Mouse (Mus musculus) liver, postnatal 0 days (tissue): ENCODE data around the gene Ntng2. TPM values are rescaled to one million over a fixed set of nuclear protein-coding genes. Genes with fewer than 3 reads are reported as not detected.

Source experiments
- ATAC-seq: fragments of 200-750 bp; cut with Nextera tagmentation; 2 replicates; pipeline ENCODE4 v1.8.0; 2017; ENCODE audit warnings: mild to moderate bottlenecking, moderate library complexity
- DNase-seq: peaks from one replicate; pipeline ENCODE4 v3.0.0-alpha.2; 2016
- H3K27ac ChIP-seq: fragments of 300-500 bp; sonication (generic); 2 replicates; pipeline ENCODE4 v1.5.1; 2014; ENCODE audit warnings: antibody characterized with exemption, moderate library complexity, mild to moderate bottlenecking, low read depth
- H3K27me3 ChIP-seq: fragments of 300-500 bp; sonication (generic); 2 replicates; pipeline ENCODE4 v1.6.1; 2014; ENCODE audit warnings: low read length, control low read depth, mixed read lengths; ENCODE audit not compliant: insufficient read depth
- H3K36me3 ChIP-seq: fragments of 300-500 bp; sonication (generic); replicated peaks from 2 replicates; pipeline ENCODE4 v1.6.1; 2014; ENCODE audit warnings: mild to moderate bottlenecking, control low read depth, low read length, moderate library complexity, mixed read lengths; ENCODE audit not compliant: insufficient read depth
- H3K4me1 ChIP-seq: fragments of 300-500 bp; sonication (generic); 2 replicates; pipeline ENCODE4 v1.6.1; 2014; ENCODE audit warnings: antibody characterized with exemption, mild to moderate bottlenecking, control low read depth; ENCODE audit not compliant: insufficient read depth
- H3K4me2 ChIP-seq: fragments of 300-500 bp; sonication (generic); 2 replicates; pipeline ENCODE4 v1.6.1; 2014; ENCODE audit warnings: low read depth, mild to moderate bottlenecking, low read length, moderate library complexity, mixed read lengths
- H3K4me3 ChIP-seq: fragments of 300-500 bp; sonication (generic); 2 replicates; pipeline ENCODE4 v1.5.1; 2014; ENCODE audit warnings: low read depth, low read length
- H3K9ac ChIP-seq: fragments of 300-500 bp; sonication (generic); replicated peaks from 2 replicates; pipeline ENCODE4 v1.6.1; 2014; ENCODE audit warnings: mild to moderate bottlenecking, moderate library complexity
- H3K9me3 ChIP-seq: fragments of 300-500 bp; sonication (generic); 2 replicates; pipeline ENCODE4 v1.6.1; 2016; ENCODE audit warnings: mild to moderate bottlenecking, control low read depth, low read length, mixed read lengths
- CTCF ChIP-seq: sonication (generic); IDR thresholded peaks from 2 replicates; pipeline ENCODE4 v1.5.1; 2016; ENCODE audit warnings: antibody characterized with exemption, low read depth
- EP300 ChIP-seq: IDR thresholded peaks from 2 replicates; pipeline ENCODE4 v1.6.1; 2016; ENCODE audit warnings: antibody characterized with exemption, low read depth, mild to moderate bottlenecking
- WGBS: fragments of 180-500 bp; shearing (Covaris S2); extraction: QIAGEN DNeasy Blood & Tissue Kit; methylation state at CpG from one replicate; pipeline ENCODE4 v1.1.7; 2014; ENCODE audit not compliant: insufficient replicate concordance; 5-methylcytosine and 5-hydroxymethylcytosine counted together
- polyA plus RNA-seq: library from polyadenylated mRNA; unstranded; fragments of >200 nt; fragmentation: Nextera tagmentation; extraction: Ambion mirVana; gene quantifications from 2 replicates; pipeline ENCODE4 v1.2.1, GENCODE M21; 2015

The Ntng2 gene
- polyA plus RNA-seq, 1 experiment from 2014 or later = 0.38 TPM

DNA sequence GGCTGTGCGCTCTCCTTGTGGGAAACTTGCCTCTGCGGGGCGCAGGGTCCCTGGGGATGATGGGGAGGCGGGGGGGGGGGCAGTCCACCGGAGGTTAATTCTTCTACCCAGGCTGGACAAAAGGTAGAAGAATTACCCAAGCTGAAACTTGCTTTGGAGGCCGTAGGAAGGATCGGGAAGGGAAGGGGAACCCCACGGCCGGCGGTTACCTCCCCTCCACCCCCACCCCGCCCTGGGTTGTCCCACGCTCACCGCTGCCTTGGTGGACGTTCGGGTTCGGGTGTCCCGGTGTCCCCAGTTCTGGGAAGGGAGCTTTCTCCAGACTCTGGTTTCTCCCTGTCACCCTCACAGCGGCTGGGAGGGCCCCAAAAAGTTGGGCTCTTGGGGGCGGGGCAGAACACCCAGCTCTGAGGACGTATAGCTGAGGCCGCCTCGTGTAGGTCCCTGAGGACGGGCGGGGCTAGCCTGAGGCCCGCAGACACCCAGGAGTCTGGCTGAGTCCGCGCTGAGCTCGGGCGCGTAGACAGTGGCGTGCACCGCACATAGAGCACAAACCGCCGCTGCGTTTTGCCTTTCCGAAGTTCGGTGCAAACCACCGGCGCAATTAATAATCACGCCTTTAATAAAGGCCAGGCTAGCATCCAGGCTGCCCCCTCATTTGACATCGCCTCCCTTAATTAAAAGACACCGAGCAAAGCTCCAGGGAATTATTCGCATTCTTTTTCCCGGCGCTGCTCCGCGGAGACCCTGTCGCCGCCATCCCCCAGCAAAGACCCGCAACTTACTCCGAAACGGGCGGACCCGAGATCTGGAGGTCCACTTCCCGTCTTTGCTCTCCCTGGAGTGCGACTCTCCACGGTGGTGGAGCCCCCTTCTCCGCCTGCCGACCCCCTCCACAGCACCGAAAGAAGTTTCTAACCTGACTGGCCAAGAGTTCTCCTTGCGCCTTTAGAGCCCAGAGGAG is 1.4 kb downstream of the Ntng2 start:
- Histone ChIP-seq H3K27ac (peak overlapping the region; percentile 22; the same call in 1 of the 2 replicates), H3K9ac (peak overlapping the region; percentile 55), H3K27me3 (peaks cover 81% of the 10 kb centered on the region), H3K4me1 (peaks cover 18% of the 10 kb centered on the region), H3K4me2 (peak overlapping the region; percentile 90), H3K36me3 (no peaks in the 10 kb centered on the region), H3K4me3 (peak overlapping the region; percentile 65), H3K9me3 (no peaks in the 10 kb centered on the region)
- WGBS = under 1% methylated on average over 61 of the region's 61 CpGs
- DNase-seq (peak; percentile 33), ATAC-seq (no peak; the same call in 1 of the 2 replicates)
- no peak for TF ChIP-seq CTCF
- TF ChIP-seq EP300 = no peak

DNA sequence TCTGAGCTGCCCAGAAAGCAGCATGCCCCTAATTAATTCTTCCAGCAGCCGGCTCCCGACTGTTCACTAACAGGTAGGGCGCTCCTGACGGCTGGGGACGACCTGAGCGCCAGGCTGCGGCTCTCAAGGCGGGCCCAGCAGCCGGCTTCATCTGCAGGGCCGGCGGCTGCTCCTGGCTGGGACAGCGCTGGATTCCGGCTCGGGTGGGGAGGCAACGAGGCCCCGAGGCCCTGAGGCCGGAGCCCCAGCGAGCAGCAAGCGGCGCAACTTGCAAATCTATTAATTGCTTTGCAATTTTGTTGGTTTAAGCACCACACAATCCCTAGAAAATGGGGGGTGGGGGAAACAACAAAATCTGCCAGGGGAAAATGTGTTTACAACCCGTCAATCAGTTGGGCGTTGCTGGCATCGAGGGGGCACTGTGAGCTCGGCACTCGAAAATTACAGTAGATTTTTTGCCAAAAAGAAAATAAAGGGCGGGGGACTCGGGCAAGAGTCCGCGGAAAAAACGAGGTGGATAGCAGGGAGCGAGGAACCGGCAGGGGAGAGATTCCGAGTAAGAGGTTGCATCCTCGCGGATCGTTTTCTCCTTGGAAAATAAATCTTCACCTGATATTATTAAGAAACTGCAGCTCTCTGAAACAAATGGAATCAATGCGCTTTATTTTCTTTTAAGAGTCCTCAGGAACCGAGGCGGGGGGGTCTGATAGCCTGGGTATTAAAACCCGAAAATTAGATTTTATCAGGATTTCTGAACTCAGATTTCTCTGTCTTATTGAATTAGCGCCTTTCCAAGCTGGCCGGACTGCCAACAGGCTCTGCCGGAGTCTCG is 2.3 kb downstream of the Ntng2 start:
- Histone ChIP-seq H3K4me3 (peak overlapping the region; percentile 65), H3K4me2 (peak overlapping the region; percentile 90), H3K27ac (no peak overlapping the region), H3K9me3 (no peaks in the 10 kb centered on the region), H3K36me3 (no peaks in the 10 kb centered on the region), H3K4me1 (peaks cover 21% of the 10 kb centered on the region), H3K9ac (peak overlapping the region; percentile 55; the same call in 1 of the 2 replicates), H3K27me3 (peaks cover 83% of the 10 kb centered on the region)
- no peak for ATAC-seq
- no peak for TF ChIP-seq CTCF
- TF ChIP-seq EP300 = no peak
- no peak for DNase-seq
- WGBS = 3% methylated on average over 44 of the region's 44 CpGs

DNA sequence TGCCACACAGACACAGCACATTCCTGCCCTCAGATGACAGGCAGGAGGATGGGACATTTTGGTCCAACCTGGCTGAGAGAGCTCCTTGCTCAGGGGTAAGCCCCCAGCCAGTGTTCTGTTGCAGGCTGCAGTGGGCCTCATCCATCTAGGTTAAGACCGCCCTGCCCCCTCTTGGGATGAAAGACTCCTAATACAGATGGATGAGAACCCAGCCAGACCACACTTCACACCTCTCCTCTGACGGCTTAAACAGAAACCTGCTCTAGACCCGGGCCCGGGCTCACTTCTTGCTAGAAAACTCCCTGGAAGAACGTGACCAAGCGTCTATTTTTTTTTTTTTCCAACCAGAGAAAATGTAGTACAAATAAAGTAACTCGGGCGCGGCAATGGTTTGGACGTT is 3.0 kb downstream of the Ntng2 start:
- TF ChIP-seq CTCF (no peak), EP300 (no peak)
- H3K9ac ChIP-seq = no peak overlapping the region
- H3K36me3 ChIP-seq = no peaks in the 10 kb centered on the region
- no peak overlapping the region for H3K4me3 ChIP-seq
- peaks cover 21% of the 10 kb centered on the region for H3K4me1 ChIP-seq
- DNase-seq (no peak), ATAC-seq (no peak)
- 11% methylated on average over 10 of the region's 10 CpGs for WGBS
- no peak overlapping the region for H3K4me2 ChIP-seq
- H3K9me3 ChIP-seq = no peaks in the 10 kb centered on the region
- H3K27ac ChIP-seq = no peak overlapping the region
- H3K27me3 ChIP-seq = peaks cover 83% of the 10 kb centered on the region

DNA sequence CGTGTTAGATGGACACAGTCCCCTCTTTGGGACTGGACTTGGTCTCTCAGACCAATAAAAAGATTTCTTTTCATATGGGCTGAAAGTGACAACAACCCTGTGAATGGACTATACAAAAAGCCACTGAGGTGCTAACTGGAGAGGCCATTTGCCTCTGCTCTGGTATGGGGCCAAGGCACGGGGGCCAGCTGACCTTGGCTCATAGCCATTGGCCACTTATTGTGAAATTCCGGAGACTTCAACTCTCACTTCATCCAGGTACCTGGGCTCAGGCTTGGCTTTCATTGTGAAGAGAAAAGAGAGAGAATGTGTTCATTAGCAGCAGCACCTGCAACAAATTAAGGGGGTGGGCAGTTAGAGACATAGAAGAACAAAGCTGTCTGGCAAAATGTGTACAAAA is 4.3 kb downstream of the Ntng2 start:
- no peaks in the 10 kb centered on the region for H3K36me3 ChIP-seq
- DNase-seq = peak; percentile 33
- H3K9me3 ChIP-seq = no peaks in the 10 kb centered on the region
- H3K4me3 ChIP-seq = no peak overlapping the region
- H3K9ac ChIP-seq = no peak overlapping the region
- H3K4me2 ChIP-seq = no peak overlapping the region
- TF ChIP-seq CTCF (no peak), EP300 (no peak)
- ATAC-seq = no peak
- no peak overlapping the region for H3K27ac ChIP-seq
- H3K4me1 ChIP-seq = peaks cover 21% of the 10 kb centered on the region
- peaks cover 71% of the 10 kb centered on the region for H3K27me3 ChIP-seq
- 50% methylated on average over 3 of the region's 3 CpGs for WGBS

DNA sequence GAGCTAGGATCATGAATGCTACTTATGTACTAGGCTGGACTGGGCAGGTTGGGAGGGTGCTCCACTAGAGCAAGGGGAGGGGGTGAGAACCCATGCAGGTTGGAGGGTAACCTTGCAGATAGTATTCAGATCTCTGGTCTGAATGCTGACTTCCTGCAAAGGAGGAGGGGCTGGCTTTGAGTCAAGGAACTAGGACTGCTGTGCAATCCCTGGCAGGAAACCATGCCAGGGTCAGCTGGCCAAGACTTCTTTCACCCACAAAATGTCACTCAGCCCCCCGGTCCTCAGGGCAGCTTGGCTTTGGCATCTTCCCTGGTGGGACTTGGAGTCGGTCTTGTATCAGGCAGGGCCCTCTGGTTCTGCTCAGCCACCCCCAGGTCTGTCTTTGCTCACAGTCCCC is 5.4 kb downstream of the Ntng2 start:
- Histone ChIP-seq H3K27me3 (peaks cover 59% of the 10 kb centered on the region), H3K27ac (no peak overlapping the region), H3K36me3 (no peaks in the 10 kb centered on the region), H3K4me1 (peaks cover 11% of the 10 kb centered on the region), H3K9me3 (no peaks in the 10 kb centered on the region), H3K9ac (no peak overlapping the region), H3K4me2 (no peak overlapping the region; the same call in none of the 2 replicates), H3K4me3 (no peak overlapping the region)
- TF ChIP-seq EP300 = no peak
- no peak for TF ChIP-seq CTCF
- no peak for DNase-seq
- WGBS = 31% methylated on average over 2 of the region's 2 CpGs
- no peak for ATAC-seq

DNA sequence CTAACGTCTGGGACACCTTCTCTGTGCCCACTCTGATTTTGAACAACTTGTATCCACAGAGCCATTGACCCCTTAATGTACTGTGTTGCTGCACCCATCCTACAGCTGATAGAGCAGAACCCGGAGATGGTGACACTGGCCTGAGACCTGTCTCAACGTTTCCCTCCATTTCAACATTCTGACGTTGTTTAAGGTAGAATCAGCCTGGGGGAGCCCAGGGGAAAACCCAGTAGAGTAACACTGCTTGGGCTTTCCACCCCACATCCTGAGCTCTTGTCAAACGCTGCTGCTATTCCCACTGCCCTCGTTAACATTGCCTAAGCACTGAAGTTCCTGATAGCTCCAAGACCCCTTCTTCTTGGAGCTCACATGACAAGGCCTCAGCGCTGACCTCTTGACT is 5.9 kb downstream of the Ntng2 start:
- H3K9me3 ChIP-seq = no peaks in the 10 kb centered on the region
- H3K4me2 ChIP-seq = no peak overlapping the region; the same call in 1 of the 2 replicates
- no peak overlapping the region for H3K9ac ChIP-seq
- DNase-seq = no peak
- H3K4me3 ChIP-seq = no peak overlapping the region
- no peak for ATAC-seq
- H3K4me1 ChIP-seq = peaks cover 10% of the 10 kb centered on the region
- peaks cover 54% of the 10 kb centered on the region for H3K27me3 ChIP-seq
- TF ChIP-seq EP300 = no peak
- no peak for TF ChIP-seq CTCF
- no peak overlapping the region for H3K27ac ChIP-seq
- no peaks in the 10 kb centered on the region for H3K36me3 ChIP-seq
- 54% methylated on average over 7 of the region's 7 CpGs for WGBS
